Mouse (Mus musculus) embryonic facial prominence, embryonic 11.5 days (tissue): ENCODE results near the gene Zmynd19. TPM values are rescaled to one million over a fixed set of nuclear protein-coding genes. Genes with fewer than 3 reads are reported as not detected.

ENCODE experiments used
- microRNA-seq: library from miRNA; unstranded; fragments of <30 nt; microRNA quantifications from one replicate; pipeline ENCODE4, GENCODE M21; 2016; ENCODE audit warnings: borderline number of aligned reads
- polyA plus RNA-seq: library from polyadenylated mRNA; unstranded; fragments of >200 nt; fragmentation: Nextera tagmentation; extraction: Ambion mirVana; gene quantifications from 2 replicates; pipeline ENCODE4 v1.2.1, GENCODE M21; 2014

Zmynd19 gene
- polyA plus RNA-seq, 1 experiment from 2014 or later = 27.6 TPM

Small RNA genes lying within 50 kb of the gene (microRNA-seq; reads per million reads assigned to microRNA genes)
- gene Gm22875 = not detected

Other genes starting within 250 kb of the Zmynd19 start
- gene Cacna1b, start 186.6 kb upstream of the Zmynd19 start, polyA plus RNA-seq = 1.8 and 2.1 TPM in 2 replicates
- gene Ehmt1, start 30.2 kb upstream of the Zmynd19 start, polyA plus RNA-seq = 95.5 and 97.4 TPM in 2 replicates
- gene Arrdc1, start 14.5 kb upstream of the Zmynd19 start, polyA plus RNA-seq = 10.7 and 15.9 TPM in 2 replicates
- 33.4 and 33.8 TPM in 2 replicates for gene Dph7, start 12.6 kb downstream of the Zmynd19 start, polyA plus RNA-seq
- gene Mrpl41, start 25.3 kb downstream of the Zmynd19 start, polyA plus RNA-seq = 153 and 163 TPM in 2 replicates
- gene Pnpla7, start 26.2 kb downstream of the Zmynd19 start, polyA plus RNA-seq = 4.7 and 6.2 TPM in 2 replicates
- 29.5 and 36.2 TPM in 2 replicates for gene Nsmf, start 104.6 kb downstream of the Zmynd19 start, polyA plus RNA-seq
- not detected in 2 replicates for gene Entpd8, start 130.5 kb downstream of the Zmynd19 start, polyA plus RNA-seq
- gene Noxa1, start 145.4 kb downstream of the Zmynd19 start, polyA plus RNA-seq = 0.13 TPM in 1 of 2 replicates, not detected in the other
- gene Nrarp, start 231.0 kb downstream of the Zmynd19 start, polyA plus RNA-seq = 16.8 and 17.0 TPM in 2 replicates
- gene Tor4a, start 247.1 kb downstream of the Zmynd19 start, polyA plus RNA-seq = 1.9 and 2.6 TPM in 2 replicates